Mouse (Mus musculus): Measurements from ENCODE around the gene Kcne4.
A peak's percentile ranks its signal among the peaks of the same experiment; 100 is the strongest.

Gene Kcne4

DNA sequence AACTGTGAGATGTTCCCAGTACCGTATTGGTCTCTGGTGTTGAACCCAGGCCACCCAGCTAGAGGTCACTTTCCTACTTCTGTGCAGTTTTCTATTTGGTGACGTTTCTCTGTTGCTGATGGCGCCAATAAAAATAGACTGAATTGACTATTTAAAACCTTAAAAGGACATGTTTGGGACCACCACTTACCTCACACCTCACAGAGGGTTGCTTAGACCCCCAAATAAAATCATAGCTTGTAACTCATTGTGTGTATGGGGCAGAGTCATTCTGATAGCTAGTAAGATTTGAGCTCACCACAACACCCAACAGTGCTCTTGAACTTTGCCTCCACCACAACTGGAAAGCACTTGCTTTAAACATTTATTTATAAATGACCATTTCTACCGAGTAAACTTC, 43.0 kb downstream of the Kcne4 start:
- no peak for DNase-seq (ENCODE audit: low spot score)

GRCm38 (mm10) chr1:78860056-78860455, 43.5 kb downstream of the Kcne4 start:
- DNase-seq (ENCODE audit: low spot score): peak; percentile 3

- DNase-seq (ENCODE audit: low spot score): no peak
Observed at GRCm38 (mm10) chr1:78862281-78862680, 45.7 kb downstream of the Kcne4 start.

- DNase-seq (ENCODE audit: low spot score): peak; percentile 3
Observed at GRCm38 (mm10) chr1:78863833-78864232, 47.3 kb downstream of the Kcne4 start.

DNA sequence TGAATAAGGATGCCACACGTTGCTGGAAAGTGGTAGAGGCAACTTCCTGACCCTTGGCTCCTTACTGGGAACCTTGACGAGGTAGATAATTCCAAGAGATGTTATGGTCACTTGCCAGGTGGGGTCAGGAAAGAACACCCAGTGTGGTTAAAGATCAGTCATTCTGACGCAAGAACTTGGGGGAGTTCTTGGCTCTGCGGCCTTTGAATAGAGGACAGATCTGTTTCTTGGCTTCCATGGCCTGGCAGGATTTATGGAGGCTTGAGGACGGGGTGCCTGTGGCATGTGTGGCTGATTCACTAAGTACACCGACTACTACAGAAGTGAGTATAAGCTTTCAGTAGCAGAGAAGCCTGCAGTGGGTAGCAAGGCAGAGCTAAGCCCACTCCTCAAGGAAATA, 47.8 kb downstream of the Kcne4 start:
- DNase-seq (ENCODE audit: low spot score): peak; percentile 35

DNA sequence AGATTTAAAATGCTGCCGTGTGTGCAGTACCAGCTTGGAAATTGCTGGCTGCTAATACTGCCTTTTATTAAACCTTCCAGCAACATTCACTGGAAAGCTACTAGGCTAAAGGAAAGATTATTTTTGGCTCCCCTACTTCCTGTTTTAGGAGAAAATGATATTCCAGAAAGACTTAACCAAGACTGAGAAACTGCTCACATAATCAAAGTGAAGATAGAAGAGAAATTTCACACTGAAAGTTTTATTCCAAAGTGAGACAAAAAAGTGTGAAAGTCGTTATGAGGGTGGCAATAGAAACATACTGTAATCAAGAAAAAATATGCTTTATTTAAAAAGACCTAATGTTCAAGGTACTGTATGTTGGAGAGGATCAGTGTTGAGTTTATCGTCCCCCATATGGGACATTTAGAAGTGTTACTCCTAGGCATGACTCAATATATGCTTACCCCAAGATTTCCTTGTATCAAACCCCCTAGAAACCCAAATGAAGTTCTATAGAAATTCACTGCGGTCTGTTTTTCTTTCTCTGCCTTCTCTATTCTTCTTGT, 48.3 kb downstream of the Kcne4 start:
- no peak for DNase-seq (ENCODE audit: low spot score)

DNA sequence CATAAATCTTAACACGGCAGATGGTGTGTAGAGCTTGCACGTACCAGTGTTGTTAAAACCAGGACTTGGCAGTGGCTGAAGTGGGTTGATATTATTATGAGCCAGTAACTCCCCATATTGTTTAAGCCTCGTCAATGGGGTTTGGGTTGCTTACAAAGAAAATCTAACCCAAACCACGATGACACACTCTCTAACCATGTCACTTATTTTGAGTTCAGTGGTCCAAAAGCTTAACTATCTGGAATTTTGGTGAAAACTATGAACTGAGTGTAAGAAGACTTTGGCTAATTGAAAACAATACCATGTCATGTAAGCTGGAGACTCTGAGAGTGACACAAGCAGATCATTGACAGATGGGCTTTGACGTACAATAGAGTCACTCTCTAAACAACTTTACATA, 49.4 kb downstream of the Kcne4 start:
- DNase-seq (ENCODE audit: low spot score): no peak

GRCm38 (mm10) chr1:78866455-78866854, 49.9 kb downstream of the Kcne4 start:
- DNase-seq (ENCODE audit: low spot score): no peak
